Mouse (Mus musculus) kidney, adult 2 months (tissue): ENCODE results near the gene Pnma1. TPM values are rescaled to one million over a fixed set of nuclear protein-coding genes. Genes with fewer than 3 reads are reported as not detected.
A peak's percentile ranks its signal among the peaks of the same experiment; 100 is the strongest.

Experiments
- DNase-seq: peaks from one replicate; pipeline ENCODE4 v3.0.0; 2021
- H3K27ac ChIP-seq: fragments of 200-500 bp; 2 replicates; pipeline ENCODE4 v1.5.1; 2012; ENCODE audit warnings: low read depth, low read length, control low read depth, inconsistent platforms; ENCODE audit not compliant: insufficient read depth
- H3K27me3 ChIP-seq: fragments of 200-500 bp; replicated peaks from 2 replicates; pipeline ENCODE4 v1.6.1; 2012; ENCODE audit warnings: mild to moderate bottlenecking, moderate library complexity, low read length, inconsistent platforms; ENCODE audit not compliant: control insufficient read depth, insufficient read depth
- H3K36me3 ChIP-seq: fragments of 200-500 bp; 2 replicates; pipeline ENCODE4 v1.6.1; 2012; ENCODE audit warnings: mild to moderate bottlenecking, moderate library complexity, low read length, inconsistent platforms; ENCODE audit not compliant: control insufficient read depth, insufficient read depth
- H3K4me1 ChIP-seq: fragments of 200-500 bp; 2 replicates; pipeline ENCODE4 v1.6.1; 2011; ENCODE audit warnings: low read length; ENCODE audit not compliant: control insufficient read depth, insufficient read depth
- H3K4me3 ChIP-seq: fragments of 200-500 bp; 2 replicates; pipeline ENCODE4 v1.5.1; 2011; ENCODE audit warnings: mild to moderate bottlenecking, low read depth, low read length, control low read depth; ENCODE audit not compliant: insufficient read depth
- CTCF ChIP-seq: fragments of 200-500 bp; conservative IDR thresholded peaks from 2 replicates; pipeline ENCODE4 v1.5.1; 2011; ENCODE audit warnings: low read depth, mild to moderate bottlenecking, control low read depth, low read length, moderate library complexity, mixed read lengths; ENCODE audit not compliant: insufficient read depth, insufficient read length
- POLR2A ChIP-seq: fragments of 200-500 bp; IDR thresholded peaks from one replicate; pipeline ENCODE4 v1.6.1; 2011; ENCODE audit warnings: low read depth, low read length, control low read depth
- WGBS: fragments of 180-500 bp; shearing (Covaris S2); methylation state at CpG from one replicate; pipeline ENCODE4 v1.1.7; 2018; 5-methylcytosine and 5-hydroxymethylcytosine counted together
- polyA plus RNA-seq: library from polyadenylated mRNA; depleted of rRNA; stranded (reverse); fragments of >200 nt; gene quantifications from 2 replicates; pipeline ENCODE4 v1.2.3, GENCODE M21; 2012

The Pnma1 gene
- polyA plus RNA-seq, 1 experiment: not detected

- no peaks in the 10 kb centered on the region for H3K36me3 ChIP-seq
- H3K4me1 ChIP-seq: peaks cover 69% of the 10 kb centered on the region
- TF ChIP-seq POLR2A (no peak), CTCF (no peak)
- H3K27ac ChIP-seq: no peak overlapping the region
- H3K27me3 ChIP-seq: no peaks in the 10 kb centered on the region
- no peak overlapping the region for H3K4me3 ChIP-seq
- peak; percentile 81 for DNase-seq
- WGBS: 52% methylated on average over 6 of the region's 6 CpGs
These were observed 37.3 kb upstream of the Pnma1 start for GRCm38 (mm10) chr12:84185547-84185946.

- no peak for TF ChIP-seq POLR2A
- no peak for TF ChIP-seq CTCF
- Histone ChIP-seq H3K36me3 (no peaks in the 10 kb centered on the region), H3K27ac (no peak overlapping the region), H3K4me3 (no peak overlapping the region), H3K4me1 (peaks cover 69% of the 10 kb centered on the region), H3K27me3 (no peaks in the 10 kb centered on the region)
- 64% methylated on average over 5 of the region's 5 CpGs for WGBS
- DNase-seq: no peak
These were observed 36.7 kb upstream of the Pnma1 start for GRCm38 (mm10) chr12:84184979-84185378.

- DNase-seq: peak; percentile 77
- no peaks in the 10 kb centered on the region for H3K27me3 ChIP-seq
- TF ChIP-seq POLR2A: no peak
- no peak for TF ChIP-seq CTCF
- H3K27ac ChIP-seq: no peak overlapping the region
- H3K36me3 ChIP-seq: no peaks in the 10 kb centered on the region
- no peak overlapping the region for H3K4me3 ChIP-seq
- 48% methylated on average over 6 of the region's 6 CpGs for WGBS
- peaks cover 49% of the 10 kb centered on the region for H3K4me1 ChIP-seq
These were observed 33.7 kb upstream of the Pnma1 start for GRCm38 (mm10) chr12:84181999-84182398.

DNA sequence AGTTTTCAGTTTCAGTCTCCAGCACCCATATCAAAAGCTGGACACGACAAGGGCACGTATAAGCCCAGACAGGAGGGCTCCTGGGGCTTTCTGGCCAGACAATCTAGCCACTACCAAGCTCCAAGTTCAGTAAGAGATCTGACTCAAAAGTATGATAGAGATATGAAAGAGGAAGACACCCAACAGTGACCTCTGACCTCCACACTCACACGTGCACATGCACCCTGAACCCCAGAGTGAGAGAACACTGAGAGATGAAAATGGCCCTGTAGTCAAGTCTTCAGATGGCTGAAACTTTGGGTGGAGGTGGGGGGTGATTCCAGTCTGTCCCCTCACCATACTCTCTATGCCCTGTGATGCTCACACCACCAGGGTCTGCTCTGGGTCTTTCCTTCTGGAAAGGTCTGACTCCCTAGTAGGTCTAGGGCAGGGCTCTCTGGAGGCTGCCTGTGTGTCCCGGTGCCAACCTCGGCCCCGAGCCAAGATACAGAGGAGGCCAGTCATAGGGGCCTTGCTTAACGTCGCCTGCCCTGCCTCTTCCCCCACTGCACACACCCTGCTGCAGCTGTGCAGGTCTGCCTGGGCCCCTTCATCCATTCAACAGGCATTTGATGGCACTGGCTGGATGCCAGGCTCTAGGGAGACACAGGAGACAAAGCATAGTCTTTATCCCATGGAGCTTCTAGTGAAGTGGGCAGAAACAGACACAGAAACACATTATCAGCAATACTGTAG, 32.6 kb upstream of the Pnma1 start:
- H3K27me3 ChIP-seq: no peaks in the 10 kb centered on the region
- H3K4me3 ChIP-seq: no peak overlapping the region
- peak; percentile 91 for DNase-seq
- 31% methylated on average over 8 of the region's 8 CpGs for WGBS
- H3K4me1 ChIP-seq: peaks cover 47% of the 10 kb centered on the region
- H3K27ac ChIP-seq: no peak overlapping the region
- TF ChIP-seq CTCF (no peak), POLR2A (no peak)
- no peaks in the 10 kb centered on the region for H3K36me3 ChIP-seq

GRCm38 (mm10) chr12:84180090-84180489, 31.8 kb upstream of the Pnma1 start:
- H3K27me3 ChIP-seq: no peaks in the 10 kb centered on the region
- peak; percentile 44 for DNase-seq
- TF ChIP-seq CTCF: no peak
- TF ChIP-seq POLR2A: no peak
- H3K4me1 ChIP-seq: peaks cover 47% of the 10 kb centered on the region
- no peak overlapping the region for H3K27ac ChIP-seq
- no peaks in the 10 kb centered on the region for H3K36me3 ChIP-seq
- WGBS: 34% methylated on average over 3 of the region's 3 CpGs
- no peak overlapping the region for H3K4me3 ChIP-seq

- no peak for DNase-seq
- H3K36me3 ChIP-seq: no peaks in the 10 kb centered on the region
- WGBS: 55% methylated on average over 10 of the region's 10 CpGs
These were observed 30.6 kb upstream of the Pnma1 start for GRCm38 (mm10) chr12:84178652-84179445.

GRCm38 (mm10) chr12:84178052-84178451, 29.8 kb upstream of the Pnma1 start:
- no peak for DNase-seq
- Histone ChIP-seq H3K36me3 (peaks cover 1% of the 10 kb centered on the region; the same call in 1 of the 2 replicates), H3K4me3 (no peak overlapping the region), H3K4me1 (peaks cover 61% of the 10 kb centered on the region), H3K27ac (no peak overlapping the region), H3K27me3 (no peaks in the 10 kb centered on the region)
- TF ChIP-seq CTCF: no peak
- no peak for TF ChIP-seq POLR2A
- 74% methylated on average over 1 of the region's 1 CpGs for WGBS

More at GRCm38 (mm10) chr12:84178652-84179445, 30.6 kb upstream of the Pnma1 start:
- TF ChIP-seq POLR2A (no peak), CTCF (no peak)
- Histone ChIP-seq H3K27me3 (no peaks in the 10 kb centered on the region), H3K4me1 (peaks cover 53% of the 10 kb centered on the region), H3K27ac (no peak overlapping the region), H3K4me3 (no peak overlapping the region)
